ENCODE assay signal across 10 mouse cellular contexts in genomic region chr11:88288805-88289340, GRCm38 (mm10). TPM values are rescaled to one million over a fixed set of nuclear protein-coding genes. Genes with fewer than 3 reads are reported as not detected.
DNase-seq lines count a peak whose midpoint lies in the region; ATAC-seq and TF ChIP-seq lines count a peak whose summit lies in the region.
"Had no signal": no experiment of that assay in that cellular context is flagged by ENCODE, and none has a peak within 500 bp of the region (broad histone marks: within the 10 kb centered on the region; RNA-seq: fewer than 3 reads in every experiment).

No protein-coding gene starts in this region.

- H3K4me3 ChIP-seq in lung, embryonic 14.5 days (ENCODE audit: low read depth, low read length): no peak overlapping the region
- H3K4me3 ChIP-seq in hindbrain, embryonic 15.5 days: no peak overlapping the region

- H3K9me3 ChIP-seq in lung, embryonic 14.5 days (ENCODE audit: low read depth, low read length): no peaks in the 10 kb centered on the region
- no peaks in the 10 kb centered on the region for H3K9me3 ChIP-seq in hindbrain, embryonic 15.5 days

- no peaks in the 10 kb centered on the region for H3K4me1 ChIP-seq in lung, embryonic 14.5 days (ENCODE audit: insufficient read depth)
- peaks cover 41% of the 10 kb centered on the region for H3K4me1 ChIP-seq in hindbrain, embryonic 15.5 days (replicated peaks)

- WGBS in lung, embryonic 14.5 days: 27% methylated on average over 12 of the region's 12 CpGs
- 24% methylated on average over 12 of the region's 12 CpGs for WGBS in hindbrain, embryonic 15.5 days

- peak; percentile 27; the same call in 1 of the 2 replicates for TF ChIP-seq CTCF in lung, embryonic 14.5 days (IDR thresholded peaks at IDR 0.05; ENCODE audit: low read depth)

- no peaks in the 10 kb centered on the region for H3K36me3 ChIP-seq in lung, embryonic 14.5 days (ENCODE audit: insufficient read depth)
- H3K36me3 ChIP-seq in hindbrain, embryonic 15.5 days: no peaks in the 10 kb centered on the region

- no peak overlapping the region for H3K4me2 ChIP-seq in lung, embryonic 14.5 days
- no peak overlapping the region for H3K4me2 ChIP-seq in hindbrain, embryonic 15.5 days

- peaks cover 7% of the 10 kb centered on the region; the same call in 1 of the 2 replicates for H3K27me3 ChIP-seq in lung, embryonic 14.5 days (ENCODE audit: insufficient read depth, low read length)
- no peaks in the 10 kb centered on the region for H3K27me3 ChIP-seq in hindbrain, embryonic 15.5 days

- no peak overlapping the region for H3K27ac ChIP-seq in lung, embryonic 14.5 days (ENCODE audit: low read depth)
- H3K27ac ChIP-seq in hindbrain, embryonic 15.5 days (replicated peaks): peak overlapping the region; percentile 68

- DNase-seq in cerebellum, postnatal 25 days: peak; percentile 36 to 39
- DNase-seq in cerebellum, postnatal 36 days: no peak
- no peak for DNase-seq in lung, embryonic 14.5 days
- DNase-seq in lung, adult 18-20 months: no peak
- DNase-seq in skeletal muscle tissue, adult 2 months (ENCODE audit: low read depth, low spot score): peak; percentile 59
- DNase-seq in layer of hippocampus, adult 11-12 months (ENCODE audit: low spot score): no peak
- DNase-seq: B cell, adult 2 months had no signal

- no peak overlapping the region for H3K9ac ChIP-seq in lung, embryonic 14.5 days
- no peak overlapping the region for H3K9ac ChIP-seq in hindbrain, embryonic 15.5 days

- ATAC-seq in lung, embryonic 14.5 days (ENCODE audit: insufficient read depth): no peak
- ATAC-seq in hindbrain, embryonic 15.5 days (ENCODE audit: low FRiP score, low read depth): peak; percentile 84
- no peak for ATAC-seq in monocyte, adult 5-6 weeks (replicated peaks; ENCODE audit: insufficient number of reproducible peaks, low FRiP score, low TSS enrichment, poor library complexity, severe bottlenecking)

RNA-seq across cellular contexts. Expression of gene Ccdc182, which starts 5.0 kb away (rescaled TPM):
- not detected in 2 replicates for polyA plus RNA-seq in lung, embryonic 14.5 days (2014; fragmentation: Nextera tagmentation; extraction: Ambion mirVana)
- polyA plus RNA-seq in hindbrain, embryonic 15.5 days (2015; fragmentation: Nextera tagmentation; extraction: Ambion mirVana): 0.17 and 0.29 TPM in 2 replicates
- not detected in 3 replicates for total RNA-seq in monocyte, adult 5-6 weeks (2017)
- total RNA-seq: layer of hippocampus, postnatal 25 days had no signal

Comparison
In these comparisons a context has a peak if more than half of its experiments do, and no peak if none do; other contexts are left out.
1. DNase-seq: peak in cerebellum, postnatal 25 days (2 of 2) and skeletal muscle tissue, adult 2 months (single experiment); none in cerebellum, postnatal 36 days (0 of 2), lung, embryonic 14.5 days (single experiment), lung, adult 18-20 months (0 of 2) and layer of hippocampus, adult 11-12 months (single experiment).